Mouse (Mus musculus) inflammation-experienced regulatory T-cells, adult 6 months (primary cell): ENCODE results near the gene Emc10. TPM values are rescaled to one million over a fixed set of nuclear protein-coding genes. Genes with fewer than 3 reads are reported as not detected.

Source experiments
- ATAC-seq: one replicate; pipeline ENCODE4 v1.8.0; 2017
- polyA plus RNA-seq, 3 experiments: library from polyadenylated mRNA; unstranded; fragments of 100-300 nt; shearing (Covaris generic); gene quantifications; one replicate each; pipeline ENCODE4 v1.2.1; 2017

The Emc10 gene
- polyA plus RNA-seq, 3 experiments from 2014 or later = 21.0 to 22.5 (median 22.3) TPM

GRCm38 (mm10) chr7:44484841-44485571 lies 11.3 kb downstream of the Emc10 start:
- ATAC-seq = peak; percentile 80

DNA sequence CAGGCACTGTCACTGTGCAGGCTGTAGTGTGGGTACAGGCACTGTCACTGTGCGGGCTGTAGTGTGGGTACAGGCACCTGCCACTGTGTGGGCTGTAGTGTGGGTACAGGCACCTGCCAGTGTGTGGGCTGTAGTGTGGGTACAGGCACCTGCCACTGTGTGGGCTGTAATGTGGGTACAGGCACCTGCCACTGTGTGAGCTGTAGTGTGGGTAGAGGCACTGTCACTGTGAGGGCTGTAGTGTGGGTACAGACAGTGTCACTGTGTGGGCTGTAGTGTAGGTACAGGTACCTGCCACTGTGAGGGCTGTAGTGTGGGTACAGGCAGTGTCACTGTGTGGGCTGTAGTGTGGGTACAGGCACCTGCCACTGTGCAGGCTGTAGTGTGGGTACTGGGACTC lies 12.2 kb downstream of the Emc10 start:
- ATAC-seq = no peak

- no peak for ATAC-seq
Measured at GRCm38 (mm10) chr7:44482836-44483435, 13.4 kb downstream of the Emc10 start.

DNA sequence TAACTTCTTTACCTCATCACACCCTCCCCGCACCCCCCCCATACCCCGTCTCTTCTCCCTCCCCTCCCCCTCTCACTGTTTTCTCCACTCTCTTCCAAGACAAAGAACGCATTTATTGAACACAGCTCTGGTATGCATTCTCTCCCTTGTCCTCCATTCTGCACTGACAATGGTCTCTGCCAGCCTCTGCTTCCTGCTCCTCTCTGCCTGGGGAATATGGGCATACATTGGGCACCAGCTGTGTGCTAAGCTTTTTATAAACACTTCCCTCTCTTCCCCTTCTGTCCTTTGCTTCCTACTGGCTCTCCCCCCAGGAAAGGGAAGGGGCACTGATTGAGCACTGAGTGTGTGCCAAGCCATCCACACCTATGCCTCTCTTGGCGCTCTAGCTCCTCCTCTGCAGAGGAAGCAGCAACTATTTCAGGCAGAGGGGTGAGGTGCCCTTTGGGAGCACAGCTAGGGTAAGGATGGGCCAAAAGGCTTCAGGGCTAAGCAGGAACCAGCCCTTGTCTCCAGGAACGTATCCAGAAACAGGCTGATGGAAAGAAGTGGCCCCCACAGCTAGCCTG lies 21.2 kb downstream of the Emc10 start:
- ATAC-seq = no peak

GRCm38 (mm10) chr7:44474419-44474818 lies 21.9 kb downstream of the Emc10 start:
- no peak for ATAC-seq

GRCm38 (mm10) chr7:44472961-44473646 lies 23.2 kb downstream of the Emc10 start:
- ATAC-seq = no peak

DNA sequence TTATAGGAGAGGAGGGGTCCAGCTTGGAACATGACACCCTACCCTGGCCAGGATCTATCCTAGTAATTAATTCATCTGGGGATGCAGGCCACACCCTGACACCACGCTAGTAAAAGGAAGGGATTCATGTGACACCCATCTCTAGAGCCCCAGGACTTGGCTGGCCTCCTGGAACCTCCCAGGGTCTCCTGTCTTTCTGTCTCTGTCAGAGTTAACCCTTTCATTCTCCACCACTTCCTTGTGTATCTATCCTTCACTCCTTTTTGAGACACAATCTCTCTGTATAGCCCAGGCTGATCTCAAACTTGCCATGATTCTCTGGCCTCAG lies 23.8 kb downstream of the Emc10 start:
- ATAC-seq = no peak

- no peak for ATAC-seq
Measured at GRCm38 (mm10) chr7:44471880-44472557, 24.3 kb downstream of the Emc10 start.

DNA sequence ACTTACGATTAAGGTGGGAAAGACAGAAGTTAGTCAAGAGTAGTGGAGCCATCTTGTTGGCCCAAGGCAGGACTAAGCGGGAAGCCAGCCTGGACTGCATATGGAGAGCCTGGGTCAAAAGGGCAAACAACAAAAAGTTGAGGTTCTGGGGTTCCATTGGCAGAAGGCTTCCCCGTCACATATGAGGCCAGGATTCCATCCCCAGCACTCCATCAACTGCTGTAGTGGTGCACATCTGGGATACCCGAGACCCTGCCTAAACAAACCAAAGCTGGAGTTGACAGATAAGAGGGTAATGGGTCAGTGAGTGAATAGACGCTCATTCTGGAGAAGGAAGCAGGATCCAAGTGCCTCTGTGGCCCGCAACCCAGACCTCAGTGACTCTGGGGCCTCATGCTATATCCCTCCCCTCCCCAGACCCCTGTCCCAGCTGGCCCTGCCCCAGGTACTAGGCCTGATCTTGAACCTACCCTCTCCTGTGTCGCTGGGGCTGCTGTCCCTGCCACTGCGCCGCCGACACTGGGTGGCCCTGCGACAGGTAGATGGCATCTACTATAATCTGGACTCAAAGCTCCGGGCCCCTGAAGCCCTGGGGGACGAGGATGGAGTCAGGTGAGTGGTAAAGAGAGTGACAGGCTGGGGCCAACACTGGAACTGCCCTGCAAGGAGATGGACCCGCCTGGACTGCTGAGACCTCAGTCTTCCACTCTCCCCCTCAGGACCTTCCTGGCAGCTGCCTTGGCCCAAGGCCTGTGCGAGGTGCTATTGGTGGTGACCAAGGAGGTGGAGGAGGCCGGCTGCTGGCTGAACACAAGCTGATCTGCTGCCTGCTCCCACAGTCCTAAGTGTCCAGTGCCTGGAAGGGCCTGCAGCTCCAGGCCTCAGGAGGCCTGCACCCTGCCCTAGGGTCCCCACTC lies 25.4 kb downstream of the Emc10 start:
- no peak for ATAC-seq

- ATAC-seq = no peak
Measured at GRCm38 (mm10) chr7:44469677-44470675, 26.4 kb downstream of the Emc10 start.

GRCm38 (mm10) chr7:44468644-44469285 lies 27.6 kb downstream of the Emc10 start:
- no peak for ATAC-seq

- peak; percentile 99 for ATAC-seq
Measured at GRCm38 (mm10) chr7:44467811-44468411, 28.4 kb downstream of the Emc10 start, which contains the start of gene Josd2. Josd2 (plus strand) TSS chr7:44467980.

- ATAC-seq = no peak
Measured at GRCm38 (mm10) chr7:44466888-44467311, 29.4 kb downstream of the Emc10 start.

- ATAC-seq = no peak
Measured at GRCm38 (mm10) chr7:44466006-44466887, 30.1 kb downstream of the Emc10 start.

GRCm38 (mm10) chr7:44465111-44465510 lies 31.2 kb downstream of the Emc10 start, which contains the start of gene Aspdh:
Aspdh (plus strand) TSS chr7:44465391.
- ATAC-seq = no peak

GRCm38 (mm10) chr7:44464511-44464910 lies 31.8 kb downstream of the Emc10 start:
- ATAC-seq = no peak

DNA sequence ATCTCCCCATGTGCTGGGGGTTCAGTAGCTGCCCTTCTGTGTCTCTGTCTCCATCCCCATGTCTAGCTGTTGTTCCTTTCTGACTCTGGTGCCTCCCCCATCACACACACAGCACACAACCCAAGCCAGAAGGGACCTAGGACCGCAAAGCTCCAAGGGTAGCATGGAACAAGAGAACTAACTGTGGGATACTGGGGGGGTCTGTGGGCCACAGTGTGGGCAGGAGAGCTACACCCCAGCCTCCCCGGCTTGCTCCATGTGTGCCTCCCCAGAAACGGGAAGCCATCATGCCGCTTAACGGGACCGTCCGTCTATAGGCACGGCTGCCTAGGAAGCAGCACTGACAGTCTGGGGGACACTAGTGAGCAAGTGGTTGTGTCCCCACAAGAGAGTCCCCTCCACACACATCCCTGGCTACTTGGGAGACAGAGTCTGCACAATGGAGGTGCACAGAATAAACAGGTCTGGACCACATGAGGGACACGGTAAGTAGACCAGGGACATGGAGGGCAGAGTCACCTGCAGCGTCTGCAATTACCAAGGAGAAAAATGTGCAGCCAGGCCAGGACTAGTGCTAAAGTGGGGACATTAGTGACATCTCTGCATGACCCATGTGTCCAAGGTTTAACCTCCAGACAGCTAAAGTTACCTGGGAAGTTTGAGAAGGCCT lies 32.6 kb downstream of the Emc10 start:
- ATAC-seq = no peak

DNA sequence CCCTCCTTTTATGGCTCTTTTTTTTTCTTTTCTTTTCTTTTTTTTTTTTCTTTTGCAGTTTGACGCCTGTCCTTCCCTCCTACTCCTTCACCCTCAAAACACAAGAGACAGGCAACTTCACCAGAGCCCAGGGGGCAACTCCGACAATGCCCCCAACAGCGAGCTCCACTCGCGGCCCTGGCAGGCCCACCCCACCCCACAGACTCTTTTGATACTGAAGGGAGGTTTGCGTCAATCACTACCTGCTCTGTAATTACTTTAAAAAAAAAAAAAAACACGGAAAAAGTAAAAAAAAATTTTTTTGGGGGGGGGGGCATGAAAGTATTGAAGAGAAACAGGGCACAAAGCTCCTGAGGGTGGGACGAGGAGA lies 33.3 kb downstream of the Emc10 start:
- ATAC-seq = no peak
